Comparison of ENCODE assay signal across 11 mouse cellular contexts in genomic region chr2:105659350-105659749, GRCm38 (mm10). TPM values are rescaled to one million over a fixed set of nuclear protein-coding genes. Genes with fewer than 3 reads are reported as not detected.
DNase-seq lines count a peak whose midpoint lies in the region; ATAC-seq and TF ChIP-seq lines count a peak whose summit lies in the region.
"Had no signal": no experiment of that assay in that cellular context is flagged by ENCODE, and none has a peak within 500 bp of the region (broad histone marks: within the 10 kb centered on the region; RNA-seq: fewer than 3 reads in every experiment).

No protein-coding gene starts in this region.

- WGBS in midbrain, embryonic 10.5 days: 6% methylated on average over 9 of the region's 9 CpGs
- 14% methylated on average over 9 of the region's 9 CpGs for WGBS in midbrain, postnatal 0 days
- WGBS in embryonic facial prominence, embryonic 15.5 days: 9% methylated on average over 9 of the region's 9 CpGs
- 14% methylated on average over 9 of the region's 9 CpGs for WGBS in hindbrain, embryonic 16.5 days

- DNase-seq in midbrain, embryonic 10.5 days (ENCODE audit: low spot score): no peak
- no peak for DNase-seq in midbrain, postnatal 0 days (ENCODE audit: low spot score)
- peak; percentile 69 for DNase-seq in retina, postnatal 1 day
- no peak for DNase-seq in thymus, adult 18-20 months
- DNase-seq in urinary bladder, postnatal 4 days (ENCODE audit: low spot score in 2 of 2): no peak
- DNase-seq: adrenal gland, postnatal 14 days; kidney, postnatal 25 days; right cerebral cortex, postnatal 4 days had no signal

- no peak overlapping the region for H3K4me2 ChIP-seq in midbrain, postnatal 0 days (ENCODE audit: low read depth, low read length, poor library complexity, severe bottlenecking)
- H3K4me2 ChIP-seq in embryonic facial prominence, embryonic 15.5 days (replicated peaks): no peak overlapping the region; the same call in 1 of the 2 replicates
- peak overlapping the region; percentile 49 for H3K4me2 ChIP-seq in hindbrain, embryonic 16.5 days (ENCODE audit: low read length)

- H3K36me3 ChIP-seq in midbrain, embryonic 10.5 days: no peaks in the 10 kb centered on the region
- no peaks in the 10 kb centered on the region for H3K36me3 ChIP-seq in midbrain, postnatal 0 days (ENCODE audit: insufficient read depth, low read length)
- H3K36me3 ChIP-seq in embryonic facial prominence, embryonic 15.5 days: no peaks in the 10 kb centered on the region
- H3K36me3 ChIP-seq in hindbrain, embryonic 16.5 days (ENCODE audit: control insufficient read depth, insufficient read depth, low read length): no peaks in the 10 kb centered on the region

- peak overlapping the region; percentile 53; the same call in 1 of the 2 replicates for H3K27ac ChIP-seq in midbrain, embryonic 10.5 days (replicated peaks)
- H3K27ac ChIP-seq in midbrain, postnatal 0 days (ENCODE audit: low read depth, low read length): no peak overlapping the region
- H3K27ac ChIP-seq in embryonic facial prominence, embryonic 15.5 days (replicated peaks): no peak overlapping the region
- H3K27ac ChIP-seq in hindbrain, embryonic 16.5 days (ENCODE audit: low read depth, low read length): no peak overlapping the region; the same call in 1 of the 2 replicates

- ATAC-seq in midbrain, postnatal 0 days (ENCODE audit: low FRiP score): no peak
- no peak for ATAC-seq in embryonic facial prominence, embryonic 15.5 days (ENCODE audit: insufficient number of reproducible peaks, low FRiP score, low TSS enrichment, low read depth)
- ATAC-seq in hindbrain, embryonic 16.5 days: no peak

- TF ChIP-seq CTCF in midbrain, postnatal 0 days (IDR thresholded peaks at IDR 0.05): no peak

- H3K27me3 ChIP-seq in midbrain, embryonic 10.5 days (ENCODE audit: low read depth, poor library complexity, severe bottlenecking): peaks cover 100% of the 10 kb centered on the region
- H3K27me3 ChIP-seq in midbrain, postnatal 0 days (ENCODE audit: insufficient read depth, low read length): peaks cover 70% of the 10 kb centered on the region
- H3K27me3 ChIP-seq in embryonic facial prominence, embryonic 15.5 days: peaks cover 88% of the 10 kb centered on the region
- H3K27me3 ChIP-seq in hindbrain, embryonic 16.5 days (replicated peaks; ENCODE audit: control insufficient read depth, insufficient read depth, low read length): peaks cover 50% of the 10 kb centered on the region

- H3K9me3 ChIP-seq in midbrain, embryonic 10.5 days (replicated peaks): no peaks in the 10 kb centered on the region
- no peaks in the 10 kb centered on the region for H3K9me3 ChIP-seq in midbrain, postnatal 0 days (ENCODE audit: low read length)
- no peaks in the 10 kb centered on the region for H3K9me3 ChIP-seq in embryonic facial prominence, embryonic 15.5 days (replicated peaks)
- H3K9me3 ChIP-seq in hindbrain, embryonic 16.5 days (ENCODE audit: control insufficient read depth, low read length): no peaks in the 10 kb centered on the region

- peaks cover 35% of the 10 kb centered on the region for H3K4me1 ChIP-seq in midbrain, embryonic 10.5 days
- no peaks in the 10 kb centered on the region for H3K4me1 ChIP-seq in midbrain, postnatal 0 days (ENCODE audit: insufficient read depth, low read length)
- H3K4me1 ChIP-seq in embryonic facial prominence, embryonic 15.5 days: peaks cover 15% of the 10 kb centered on the region
- H3K4me1 ChIP-seq in hindbrain, embryonic 16.5 days (ENCODE audit: control insufficient read depth, insufficient read depth, low read depth, low read length): peaks cover 3% of the 10 kb centered on the region; the same call in 1 of the 2 replicates

- H3K9ac ChIP-seq in midbrain, postnatal 0 days (replicated peaks; ENCODE audit: low read length, poor library complexity, severe bottlenecking): no peak overlapping the region
- no peak overlapping the region for H3K9ac ChIP-seq in embryonic facial prominence, embryonic 15.5 days
- no peak overlapping the region for H3K9ac ChIP-seq in hindbrain, embryonic 16.5 days (ENCODE audit: low read depth, low read length)

- peak overlapping the region; percentile 40 for H3K4me3 ChIP-seq in midbrain, embryonic 10.5 days
- H3K4me3 ChIP-seq in midbrain, postnatal 0 days (ENCODE audit: low read depth, low read length): no peak overlapping the region
- H3K4me3 ChIP-seq in embryonic facial prominence, embryonic 15.5 days (replicated peaks): 0 out of 2 replicates have a peak overlapping the region, but pooled peaks have one; percentile 23
- no peak overlapping the region; the same call in 1 of the 2 replicates for H3K4me3 ChIP-seq in hindbrain, embryonic 16.5 days (ENCODE audit: low read length)

RNA-seq across cellular contexts. Expression of gene Pax6, which starts 9.3 kb away (rescaled TPM):
- 39.0 and 40.1 TPM in 2 replicates for polyA plus RNA-seq in midbrain, embryonic 10.5 days (2016; fragmentation: Nextera tagmentation; extraction: Ambion mirVana)
- total RNA-seq in midbrain, postnatal 0 days (2014; rRNA removed): 15.4 and 27.1 TPM in 2 replicates
- 6.9 and 11.3 TPM in 2 replicates for polyA plus RNA-seq in midbrain, postnatal 0 days (2015; fragmentation: Nextera tagmentation; extraction: Ambion mirVana)
- polyA plus RNA-seq in embryonic facial prominence, embryonic 15.5 days (2015; fragmentation: Nextera tagmentation; extraction: Ambion mirVana): 2.2 and 2.7 TPM in 2 replicates
- 40.7 and 43.8 TPM in 2 replicates for polyA plus RNA-seq in hindbrain, embryonic 16.5 days (2015; fragmentation: Nextera tagmentation; extraction: Ambion mirVana)
- total RNA-seq: adrenal gland, postnatal 14 days had no signal
- polyA plus RNA-seq: lung, embryonic 16.5 days had no signal

Comparison
In these comparisons a context has a peak if more than half of its experiments do, and no peak if none do; other contexts are left out.
1. H3K4me3 ChIP-seq: peak in midbrain, embryonic 10.5 days (single experiment) and embryonic facial prominence, embryonic 15.5 days (single experiment); none in midbrain, postnatal 0 days (single experiment) and hindbrain, embryonic 16.5 days (single experiment).